Mouse (Mus musculus) small intestine, adult 10 weeks (tissue): Measurements from ENCODE around the gene Mfn2. TPM values are rescaled to one million over a fixed set of nuclear protein-coding genes. Genes with fewer than 3 reads are reported as not detected.

Source experiments
- polyA plus RNA-seq: library from polyadenylated mRNA; stranded (reverse); fragments of 350-450 nt; fragmentation: Illumina TruSeq; extraction: RNeasy Lipid Tissue Mini Kit (QIAGEN cat#74804); gene quantifications from one replicate; pipeline ENCODE4 v1.2.3, GENCODE M21; 2014; ENCODE audit warnings: low replicate concordance

The Mfn2 gene
- 18.8 TPM for polyA plus RNA-seq

DNA sequence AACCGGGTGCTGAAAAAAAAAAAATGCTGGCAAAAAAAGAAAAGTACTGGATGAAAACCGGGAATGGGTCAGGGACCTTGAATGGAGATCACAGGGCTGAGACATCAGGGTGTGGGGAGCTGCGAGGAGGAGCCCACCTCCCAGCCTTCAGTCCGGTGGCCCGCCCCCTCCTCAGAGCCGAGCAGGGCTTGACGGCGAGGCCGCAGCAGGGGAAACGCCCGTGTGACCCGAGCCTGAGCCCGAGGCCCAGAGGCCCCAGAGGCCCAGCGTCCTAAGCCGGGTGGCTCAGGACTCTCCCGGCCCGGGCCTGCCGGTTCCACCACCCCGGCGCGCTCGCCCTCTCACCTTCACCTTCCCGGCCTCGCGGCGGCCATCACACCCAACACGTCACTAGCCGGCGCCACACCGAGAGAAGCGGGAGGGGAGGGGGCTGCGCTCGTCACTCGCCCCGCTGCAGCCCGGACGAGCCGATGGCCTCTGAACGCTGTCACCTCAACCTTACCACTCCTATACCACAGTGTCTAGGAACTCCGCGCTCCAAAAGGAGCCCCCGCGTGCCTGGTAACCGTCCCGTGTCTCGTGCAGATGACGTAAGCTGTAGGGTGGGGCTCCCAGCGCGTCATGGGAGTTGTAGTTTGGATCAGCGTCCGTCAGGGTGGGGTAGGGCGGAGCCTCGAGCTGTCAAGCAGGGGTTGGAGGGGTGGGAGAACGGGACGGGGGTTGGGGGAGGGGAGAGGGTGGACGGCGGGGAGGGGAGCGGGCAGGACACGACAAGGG lies at the start of gene Mfn2:
Gene Mfn2, minus strand, starts transcription at position 392 of the 777 bp plus-strand sequence.

DNA sequence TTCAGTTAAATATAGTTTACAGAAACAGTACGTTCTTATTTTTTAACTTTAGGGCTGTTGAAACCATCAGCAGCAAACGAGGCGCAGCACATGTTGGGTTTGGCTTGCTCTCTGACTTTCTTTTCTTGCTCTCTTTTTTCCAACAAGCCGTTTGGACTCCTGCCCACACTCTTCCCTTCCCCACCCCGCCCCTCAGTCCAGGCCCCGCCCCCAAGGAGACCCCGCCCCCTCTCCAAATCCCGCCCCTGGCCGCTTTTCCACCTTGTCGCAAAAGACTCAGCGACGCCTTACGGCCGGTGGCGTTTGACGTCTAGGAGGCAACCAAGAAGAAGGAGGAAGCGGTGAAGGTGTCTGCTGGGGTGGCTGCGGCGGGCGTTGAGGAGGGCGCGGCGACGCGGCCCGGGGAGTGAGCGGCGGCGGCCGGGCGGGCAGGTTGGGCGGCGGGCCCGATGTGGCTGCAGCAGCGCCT lies 36.1 kb upstream of the Mfn2 start, which contains the start of gene 2510039O18Rik:
Gene 2510039O18Rik, plus strand, starts transcription at position 320 of the 469 bp plus-strand sequence.

DNA sequence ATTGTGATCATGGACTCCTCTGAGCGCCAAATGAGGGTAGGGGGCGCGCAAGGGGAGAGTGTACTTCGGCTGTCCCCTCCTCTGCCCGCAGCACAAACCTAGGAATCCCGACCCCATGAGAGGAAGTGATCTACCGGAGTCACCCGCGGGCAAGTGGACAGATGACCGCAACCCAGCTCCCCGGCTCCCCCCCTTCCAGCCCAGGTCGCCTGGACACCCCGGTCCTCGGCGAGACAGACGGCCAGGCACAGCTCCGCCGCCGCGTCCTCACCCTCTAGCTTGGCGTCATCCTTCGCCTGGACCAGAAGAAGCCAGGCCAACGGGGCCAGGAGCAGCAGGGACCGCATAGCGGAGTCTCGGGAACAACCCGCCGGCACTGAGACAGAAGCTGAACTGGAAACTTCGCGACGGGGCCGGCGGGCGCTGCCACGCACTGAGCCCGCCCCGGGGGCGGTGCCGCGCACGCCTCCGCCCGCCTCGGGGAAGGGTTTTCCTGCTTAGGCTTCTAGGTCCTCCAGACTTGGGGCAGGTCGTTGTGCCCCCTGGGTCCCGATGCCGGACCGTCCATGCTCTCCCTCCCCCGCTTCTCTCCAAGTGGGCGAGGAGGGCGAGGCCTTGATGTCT lies 31.9 kb upstream of the Mfn2 start, which contains the start of gene Plod1:
Gene Plod1, minus strand, starts transcription at position 437 of the 624 bp plus-strand sequence.

DNA sequence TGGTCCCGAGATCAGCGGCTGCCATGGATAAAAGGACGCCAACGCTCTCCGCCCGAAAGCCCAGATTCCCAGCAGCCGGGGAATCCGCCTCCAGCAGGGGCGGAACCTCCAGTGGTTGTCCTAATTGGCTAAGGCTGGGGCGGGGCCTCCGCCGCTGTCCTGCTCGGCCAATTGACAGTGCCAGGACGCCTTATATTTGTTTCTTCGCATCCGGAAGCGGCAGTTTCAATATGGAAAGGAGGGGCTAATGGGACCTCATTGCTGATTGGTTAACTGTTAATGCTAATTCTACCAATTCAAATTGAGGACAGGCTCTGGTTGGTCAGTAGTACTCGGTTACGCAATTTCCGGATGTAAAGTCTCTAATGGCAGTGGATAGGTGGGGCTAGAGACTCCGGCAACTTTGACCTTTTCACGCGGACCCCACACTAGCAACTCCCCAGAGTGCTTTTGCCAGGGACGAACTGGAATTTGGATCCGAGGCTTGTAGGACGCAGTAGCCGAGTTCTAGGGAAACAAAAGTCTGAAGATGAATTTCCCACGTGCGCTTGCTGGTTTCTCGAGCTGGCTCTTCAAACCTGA lies 36.0 kb downstream of the Mfn2 start, which contains the start of the genes Miip and Fv1:
Gene Miip, minus strand, starts transcription at position 367 of the 582 bp plus-strand sequence.
Gene Fv1, plus strand, starts transcription at position 530 of the 582 bp plus-strand sequence.

DNA sequence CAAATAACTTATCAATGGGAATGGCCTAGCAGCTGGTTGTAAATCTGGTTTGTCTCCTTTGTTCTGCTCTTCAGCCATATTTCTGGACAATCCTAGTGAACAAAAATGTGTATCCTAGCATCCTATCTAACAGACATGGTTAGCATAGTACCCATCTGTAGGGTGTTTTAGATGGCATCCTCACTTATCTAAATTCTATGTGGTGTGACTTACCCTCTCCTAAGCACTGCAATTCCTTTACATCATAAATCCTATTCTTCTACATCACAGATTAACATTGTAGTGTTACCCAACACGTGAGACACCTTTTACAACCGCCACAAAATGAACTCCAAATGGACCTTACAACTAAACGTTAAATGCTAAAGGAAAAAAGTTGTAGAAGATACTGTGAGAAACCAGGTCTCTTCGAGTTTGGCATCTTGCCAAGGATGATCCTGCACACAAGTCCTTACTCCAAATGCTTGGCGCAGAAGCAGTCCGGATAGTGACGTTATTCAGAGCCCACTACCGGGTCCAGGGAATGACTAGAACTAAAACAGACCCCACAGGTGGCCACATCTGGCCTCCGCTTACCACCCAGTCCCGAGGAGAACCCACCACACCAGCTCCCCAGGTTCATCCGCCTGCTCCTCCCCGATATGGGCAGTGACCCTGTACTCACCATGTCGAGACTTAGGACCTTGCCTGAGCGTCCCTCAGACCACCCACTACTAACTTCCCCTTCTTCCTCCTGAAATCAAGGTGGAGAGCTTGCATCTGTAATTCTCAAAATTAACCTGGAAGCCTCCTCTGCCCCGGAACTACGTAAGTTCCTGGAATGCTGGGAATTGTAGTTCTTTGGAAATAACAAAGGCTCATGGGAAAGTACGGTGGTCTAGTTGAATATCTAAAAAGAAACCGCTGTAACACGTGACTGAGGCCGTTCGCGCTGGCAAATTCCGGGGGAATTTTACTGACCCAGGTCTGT lies 56.6 kb downstream of the Mfn2 start, which contains the start of gene Zfp933:
Gene Zfp933, minus strand, starts transcription at position 753 of the 970 bp plus-strand sequence.

Other genes with a start within 250 kb of the Mfn2 start
- not detected for gene Zfp534, start 202.2 kb downstream of the Mfn2 start, polyA plus RNA-seq
- 106 TPM for gene Zfp984, start 94.9 kb downstream of the Mfn2 start, polyA plus RNA-seq
- gene Zfp933, start 56.3 kb downstream of the Mfn2 start, polyA plus RNA-seq: 18.8 TPM
- gene Miip, start 35.9 kb downstream of the Mfn2 start, polyA plus RNA-seq: not detected
- 5.2 TPM for gene Fv1, start 35.7 kb downstream of the Mfn2 start, polyA plus RNA-seq
- gene Plod1, start 32.1 kb upstream of the Mfn2 start, polyA plus RNA-seq: 0.52 TPM
- 11.4 TPM for gene 2510039O18Rik, start 36.2 kb upstream of the Mfn2 start, polyA plus RNA-seq
- not detected for gene Nppb, start 81.1 kb upstream of the Mfn2 start, polyA plus RNA-seq
- gene Nppa, start 96.0 kb upstream of the Mfn2 start, polyA plus RNA-seq: not detected
- gene Clcn6, start 134.1 kb upstream of the Mfn2 start, polyA plus RNA-seq: 0.63 TPM
- gene Mthfr, start 134.4 kb upstream of the Mfn2 start, polyA plus RNA-seq: 0.78 TPM
- gene Agtrap, start 183.3 kb upstream of the Mfn2 start, polyA plus RNA-seq: 3.7 TPM
- gene Mad2l2, start 225.7 kb upstream of the Mfn2 start, polyA plus RNA-seq: 1.0 TPM
- not detected for gene Draxin, start 226.0 kb upstream of the Mfn2 start, polyA plus RNA-seq
- 0.41 TPM for gene Fbxo6, start 247.4 kb upstream of the Mfn2 start, polyA plus RNA-seq